Mouse (Mus musculus) liver, postnatal 0 days (tissue): ENCODE measurements around the gene Efemp2.

ENCODE experiments used
- CTCF ChIP-seq: sonication (generic); IDR thresholded peaks from 2 replicates; pipeline ENCODE4 v1.5.1; 2016; ENCODE audit warnings: antibody characterized with exemption, low read depth
- EP300 ChIP-seq: IDR thresholded peaks from 2 replicates; pipeline ENCODE4 v1.6.1; 2016; ENCODE audit warnings: antibody characterized with exemption, low read depth, mild to moderate bottlenecking

GRCm38 (mm10) chr19:5516906-5517505, 43.3 kb downstream of the Efemp2 start:
- TF ChIP-seq CTCF, result peak; percentile 18; the same call in 1 of the 2 replicates
- no peak for TF ChIP-seq EP300
